Mouse (Mus musculus) lung, postnatal 10 days (tissue): ENCODE results near the gene Ifitm3.
"Not testable (repeated sequence)": the region's sequence is repeated elsewhere in the genome, so short reads cannot be mapped to it uniquely, and the experiment has no call there.

Experiments used
- DNase-seq: peaks from one replicate; pipeline ENCODE4 v3.0.0; 2021

Gene Ifitm3

DNA sequence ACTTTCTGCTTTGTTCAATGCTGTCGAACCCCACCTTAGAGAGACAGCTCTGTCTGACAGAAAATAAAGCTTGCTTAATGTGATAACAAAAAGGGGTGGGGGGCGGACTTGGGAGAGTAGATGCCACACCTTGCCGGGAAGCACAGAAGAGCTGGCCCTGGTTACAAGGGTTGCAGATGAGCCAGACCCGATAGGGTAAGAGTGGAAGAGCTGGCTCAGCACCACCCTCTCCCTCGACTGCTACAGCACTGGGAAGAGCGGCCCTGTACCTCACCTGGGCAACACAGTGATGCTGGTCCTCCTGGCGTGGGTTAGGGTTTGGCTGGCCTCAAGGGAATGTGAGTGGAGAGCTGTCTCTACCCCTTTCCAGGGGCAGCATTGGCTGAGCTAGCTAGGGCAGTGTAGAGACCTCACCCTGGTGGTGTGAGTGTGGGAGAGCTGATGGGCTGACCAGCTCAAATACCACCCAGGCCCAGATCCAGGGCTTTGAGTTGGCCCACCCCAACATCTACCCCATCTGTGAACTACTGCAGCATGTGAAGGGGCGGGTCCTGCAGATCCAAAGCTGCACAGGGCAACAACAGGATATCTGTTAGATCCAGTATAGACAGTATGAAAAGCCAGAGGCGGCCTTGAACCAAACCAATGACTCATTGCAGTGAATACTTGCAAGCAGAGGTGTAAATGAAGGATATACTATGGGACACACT is 22.0 kb upstream of the Ifitm3 start:
- DNase-seq, result no peak

DNA sequence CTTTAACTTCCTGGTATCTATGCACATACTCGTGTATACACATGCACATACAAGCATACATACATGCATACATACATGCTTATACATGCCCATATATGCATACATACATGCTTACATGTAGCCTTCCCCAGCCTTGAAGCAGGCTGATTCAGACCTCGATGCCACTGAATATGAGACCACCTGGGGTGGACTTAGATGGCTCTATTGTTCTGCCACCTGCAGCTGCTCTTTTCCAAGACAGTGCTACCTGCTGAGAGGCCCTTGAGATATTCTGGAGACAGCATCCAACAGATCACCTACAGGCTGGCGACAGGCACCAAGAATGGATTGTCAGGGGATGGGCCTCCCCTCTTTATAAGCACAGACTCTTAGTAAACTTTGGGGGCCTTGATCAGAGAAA is 19.8 kb upstream of the Ifitm3 start:
- no peak for DNase-seq

DNA sequence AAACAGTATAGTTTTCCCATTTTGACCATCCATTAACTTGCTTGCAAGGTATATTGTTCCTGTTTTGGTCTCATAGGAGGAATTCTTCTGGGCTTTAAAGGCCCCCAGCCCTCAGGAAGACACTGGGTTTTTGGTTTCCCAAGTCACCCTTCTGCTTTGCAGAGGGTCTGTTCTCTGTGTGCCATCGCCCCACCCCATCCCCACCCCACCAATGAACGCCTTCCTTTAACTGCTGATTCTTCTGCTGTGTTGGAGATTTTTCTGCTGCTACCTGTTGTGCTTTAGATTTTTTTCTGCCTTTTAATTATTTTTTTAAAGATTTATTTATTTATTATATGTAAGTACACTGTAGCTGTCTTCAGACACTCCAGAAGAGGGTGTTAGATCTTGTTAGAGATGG is 18.3 kb upstream of the Ifitm3 start, which contains the start of gene Gm17387:
Gene Gm17387, plus strand, starts transcription at position 301 of the 400 bp plus-strand sequence.
- DNase-seq, result no peak

DNA sequence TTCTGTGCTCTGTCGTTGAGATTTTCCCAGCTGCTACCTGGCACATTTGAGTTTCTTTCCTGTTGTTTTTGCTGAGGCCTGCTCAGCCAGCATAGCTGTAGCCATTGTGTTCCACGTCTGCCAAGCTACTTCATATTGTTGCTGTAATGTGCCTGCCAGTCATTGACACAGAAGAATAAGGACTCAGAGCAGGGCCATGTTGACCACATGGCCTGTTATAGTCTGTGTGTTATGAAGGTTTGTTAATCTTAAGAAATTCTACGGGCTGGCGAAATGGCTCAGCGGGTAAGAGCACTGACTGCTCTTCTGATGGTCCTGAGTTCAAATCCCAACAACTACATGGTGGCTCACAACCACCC is 16.1 kb upstream of the Ifitm3 start:
- DNase-seq, result no peak

DNA sequence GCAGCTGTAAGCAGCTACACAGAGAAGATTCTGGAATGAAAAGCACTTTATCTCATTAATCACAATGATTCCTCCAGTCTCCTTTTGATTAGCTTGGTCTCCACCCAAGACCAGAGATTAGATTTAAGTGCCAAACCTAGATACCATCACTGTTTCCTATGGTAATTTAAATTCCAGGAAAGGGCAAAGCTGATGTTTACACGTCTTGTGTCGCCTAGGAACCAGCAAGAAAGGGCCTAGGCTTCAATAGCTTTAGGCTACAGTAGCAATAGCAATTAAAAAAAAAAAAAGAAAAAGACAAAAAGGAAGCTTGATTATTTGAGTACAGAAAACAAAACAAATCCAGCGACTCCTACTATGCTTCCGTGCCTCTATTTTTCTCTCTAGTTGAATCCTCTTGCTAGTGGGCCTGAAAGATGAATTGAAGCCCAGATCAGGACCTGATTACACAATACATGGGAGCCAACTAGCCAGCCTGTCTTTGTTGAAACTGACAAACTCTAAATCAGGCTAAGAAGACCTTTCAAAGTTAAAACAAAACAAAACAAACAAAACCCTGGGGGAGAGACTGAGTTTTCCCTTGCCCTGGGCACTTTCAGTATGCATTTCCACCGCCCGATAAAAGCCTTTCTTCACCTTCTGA is 15.6 kb upstream of the Ifitm3 start:
- DNase-seq, result no peak

DNA sequence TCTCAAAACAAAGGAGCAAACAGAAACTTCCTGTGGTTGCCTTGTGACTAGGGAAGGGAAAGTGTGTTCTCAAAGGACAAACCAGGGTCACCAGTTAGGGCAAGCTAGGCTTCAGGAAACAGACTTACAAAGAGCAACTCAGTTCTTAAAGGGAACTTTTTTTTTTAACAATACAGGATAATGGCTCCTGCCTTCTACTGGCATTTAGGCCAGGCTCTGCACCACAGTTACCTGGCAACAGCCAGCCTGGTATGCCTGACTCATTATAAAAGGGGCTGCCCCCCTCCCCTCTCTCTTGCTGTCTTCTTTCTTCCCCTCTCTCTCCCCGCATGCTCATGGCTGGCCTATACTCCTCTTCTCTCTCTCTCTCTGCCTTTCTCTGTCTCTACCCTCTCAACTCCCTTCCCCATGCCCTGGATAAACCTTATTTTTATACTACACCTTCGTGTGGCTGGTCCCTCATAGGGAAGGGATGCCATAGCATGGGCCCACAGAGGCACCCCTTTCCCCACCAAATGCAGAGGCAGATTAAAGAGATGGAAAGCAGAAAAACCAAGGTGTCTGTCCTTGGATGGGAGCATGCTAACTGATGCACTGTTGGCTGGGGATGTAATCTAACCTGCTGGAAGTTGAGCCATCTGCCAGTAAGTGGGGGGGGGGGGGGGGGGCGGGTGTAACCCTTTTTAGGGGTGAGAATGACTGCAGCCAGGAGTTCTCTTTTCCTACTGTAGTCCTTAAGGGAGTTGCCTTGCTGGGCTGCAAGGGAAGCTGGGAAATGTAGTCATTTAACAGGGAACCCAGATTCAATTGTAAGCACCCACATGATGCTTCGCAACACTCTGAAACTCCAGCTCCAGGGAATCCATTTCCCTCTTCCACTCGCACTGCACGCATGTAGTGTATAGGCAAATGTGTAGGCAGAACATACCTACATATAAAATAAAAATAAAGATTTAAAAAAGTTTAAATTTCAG is 14.6 kb upstream of the Ifitm3 start:
- DNase-seq, result no peak

DNA sequence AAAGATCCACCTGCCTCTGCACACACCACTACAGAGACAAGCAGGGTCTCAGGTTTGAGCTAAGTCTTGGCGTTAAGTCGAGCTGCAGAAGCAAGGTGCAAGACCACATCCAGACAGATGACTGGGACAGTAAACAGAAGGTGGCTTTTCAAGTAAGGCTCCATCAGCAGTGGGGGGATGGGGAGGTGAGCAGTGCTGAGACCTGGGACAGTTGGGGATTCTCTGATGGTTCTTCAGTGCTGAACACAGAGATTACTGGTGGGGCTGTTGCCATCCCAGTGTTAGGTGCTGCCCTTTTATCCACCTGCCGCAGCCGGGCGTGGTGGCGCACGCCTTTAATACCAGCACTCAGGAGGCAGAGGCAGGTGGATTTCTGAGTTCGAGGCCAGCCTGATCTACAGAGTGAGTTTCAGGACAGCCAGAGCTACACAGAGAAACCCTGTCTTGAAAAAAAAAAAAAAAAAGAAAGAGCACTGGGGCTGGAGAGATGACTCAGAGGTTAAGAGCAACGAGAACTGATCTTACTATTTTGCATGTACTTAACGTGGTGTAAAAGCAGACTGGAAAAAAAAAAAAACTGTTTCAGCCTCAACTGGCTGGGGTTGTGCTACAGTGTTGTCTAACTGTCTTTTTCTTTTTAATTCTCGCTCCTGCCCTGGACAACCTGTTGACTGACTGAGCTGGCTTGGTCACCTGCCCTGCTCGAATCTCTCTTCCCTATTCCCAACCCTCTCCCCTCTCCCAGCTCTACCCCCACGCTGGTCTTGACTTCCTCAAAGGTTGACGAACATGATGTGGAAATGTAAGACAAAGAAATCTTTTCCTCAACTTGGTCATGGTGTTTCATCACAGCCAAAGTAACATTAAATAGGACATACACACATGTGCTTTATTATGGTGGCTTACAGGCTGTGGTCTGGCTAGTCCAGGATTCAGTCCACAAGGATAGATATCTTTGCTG is 11.2 kb upstream of the Ifitm3 start:
- no peak for DNase-seq

DNA sequence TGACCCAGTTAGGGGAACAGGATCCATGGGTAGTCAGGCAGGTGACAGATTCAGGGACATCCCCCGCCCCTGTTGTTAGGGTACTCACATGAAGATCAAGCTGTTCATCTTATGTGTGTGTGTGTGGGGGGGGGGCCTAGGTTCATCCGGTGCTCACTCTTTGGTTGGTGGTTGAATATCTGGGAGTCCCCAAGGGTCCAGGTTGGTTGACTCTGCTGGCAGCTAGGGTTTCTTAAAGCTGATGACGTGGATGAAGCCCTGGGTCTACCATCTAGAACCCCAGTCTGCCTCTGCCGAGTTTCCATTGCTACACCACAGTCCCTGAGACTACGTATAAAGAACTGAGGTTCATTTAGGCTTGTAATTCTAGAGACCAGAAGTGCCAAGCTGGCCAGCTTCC is 8.5 kb upstream of the Ifitm3 start:
- no peak for DNase-seq

DNA sequence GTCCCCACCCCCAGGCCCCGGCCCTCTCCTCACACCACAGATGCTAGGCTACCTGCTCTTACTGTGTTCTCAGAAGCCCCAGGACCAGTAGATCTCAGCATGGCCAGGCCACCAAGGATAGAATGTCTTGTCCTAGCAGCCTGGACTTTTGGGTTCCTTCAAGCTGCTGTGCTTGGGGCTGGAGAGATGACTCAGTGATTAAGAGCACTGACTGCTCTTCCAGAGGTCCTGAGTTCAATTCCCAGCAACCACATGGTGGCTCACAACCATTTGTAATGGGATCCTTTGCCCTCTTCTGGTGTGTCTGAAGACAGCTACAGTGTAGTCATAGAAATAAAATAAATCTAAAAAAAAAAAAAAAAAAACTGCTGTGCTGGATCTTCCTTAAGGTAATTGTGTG is 7.3 kb upstream of the Ifitm3 start, which contains the start of gene Ifitm6:
Gene Ifitm6, minus strand, starts transcription at position 101 of the 400 bp plus-strand sequence.
- not testable (repeated sequence) for DNase-seq

DNA sequence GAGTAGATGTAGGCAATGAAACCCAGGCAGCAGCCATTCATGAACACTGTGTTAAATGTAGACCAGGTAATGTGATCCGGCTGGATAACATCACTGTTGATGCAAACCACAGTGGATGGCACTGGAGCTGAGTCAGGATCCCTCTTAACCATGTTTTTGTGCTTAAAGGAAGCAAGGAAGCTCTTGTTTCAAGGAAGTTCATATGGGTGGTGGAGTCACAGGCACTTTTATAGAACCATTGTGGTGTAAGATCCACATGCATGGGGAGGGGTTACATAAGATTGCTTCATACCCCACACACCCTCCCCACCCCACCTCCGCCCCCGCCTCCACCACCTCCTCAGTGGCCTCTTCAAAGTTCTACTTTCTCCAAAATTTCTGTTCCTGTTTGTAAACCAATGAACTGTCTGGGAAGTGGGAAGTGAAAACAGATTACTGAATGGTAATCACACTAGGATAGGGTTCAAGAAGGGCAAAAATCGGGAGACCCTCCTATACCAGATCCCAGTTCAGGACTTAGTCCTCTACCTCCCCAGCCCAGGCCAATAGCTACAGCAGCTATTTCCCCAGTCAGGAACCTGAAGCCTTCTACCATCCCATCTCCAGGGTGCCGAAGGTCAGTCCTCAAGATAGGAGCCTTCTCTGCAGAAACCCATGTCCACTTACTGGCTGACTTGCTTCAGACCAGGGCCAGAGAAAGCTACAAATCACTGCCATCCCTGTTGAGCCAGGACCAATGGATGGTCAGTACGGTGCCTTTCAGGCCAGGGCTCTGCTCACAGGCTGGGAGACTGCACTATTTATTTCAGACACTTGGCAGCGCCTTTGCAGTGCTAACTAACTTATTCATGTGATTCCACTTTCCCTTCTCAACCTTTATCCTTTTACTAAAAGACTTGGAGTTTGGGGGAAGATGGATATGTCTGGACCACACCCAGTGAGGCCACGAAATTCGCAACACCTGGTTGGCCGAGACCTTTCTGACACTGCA is 6.4 kb upstream of the Ifitm3 start:
- DNase-seq, result no peak

DNA sequence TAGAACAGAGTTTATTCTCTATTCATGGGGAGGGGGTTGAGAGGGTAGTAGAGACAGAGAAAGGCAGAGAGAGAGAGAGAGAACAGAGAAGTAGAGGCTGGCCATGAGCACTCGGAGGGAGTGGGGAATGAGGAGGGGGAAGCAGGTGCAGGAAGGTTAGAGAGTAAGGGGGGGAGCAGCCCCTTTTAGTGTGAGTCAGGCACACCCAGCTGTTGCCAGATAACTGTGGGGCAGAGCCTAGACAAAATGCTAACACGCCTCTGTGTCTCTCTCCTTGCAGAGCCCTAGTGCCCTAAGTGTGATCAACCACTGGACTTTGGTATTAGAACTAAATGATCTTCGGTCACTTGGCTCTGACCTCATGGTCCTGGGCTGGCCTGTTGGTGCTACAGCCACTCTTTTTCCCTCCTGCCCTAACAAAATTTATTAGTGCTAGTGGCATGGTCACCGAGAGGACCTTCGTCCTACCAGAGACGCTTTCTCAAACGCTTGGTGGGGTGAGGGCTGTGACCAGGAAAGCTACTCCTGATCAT is 734 bp upstream of the Ifitm3 start:
- no peak for DNase-seq

DNA sequence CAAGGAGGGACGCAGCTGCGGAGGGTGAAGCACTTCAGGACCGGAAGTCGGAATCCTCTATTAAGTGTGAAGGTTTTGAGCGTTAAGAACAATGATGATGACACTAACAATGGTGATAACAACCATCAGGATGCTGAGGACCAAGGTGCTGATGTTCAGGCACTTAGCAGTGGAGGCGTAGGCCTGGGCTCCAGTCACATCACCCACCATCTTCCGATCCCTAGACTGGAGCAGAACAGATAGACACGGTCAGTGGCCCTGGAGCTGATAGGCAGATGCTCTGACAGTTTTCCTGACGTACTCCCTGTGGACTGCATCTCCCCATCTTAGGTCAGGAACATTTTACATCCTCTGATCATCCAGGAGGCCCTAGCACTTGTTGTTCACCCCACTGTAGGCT is 905 bp downstream of the Ifitm3 start:
- no peak for DNase-seq

DNA sequence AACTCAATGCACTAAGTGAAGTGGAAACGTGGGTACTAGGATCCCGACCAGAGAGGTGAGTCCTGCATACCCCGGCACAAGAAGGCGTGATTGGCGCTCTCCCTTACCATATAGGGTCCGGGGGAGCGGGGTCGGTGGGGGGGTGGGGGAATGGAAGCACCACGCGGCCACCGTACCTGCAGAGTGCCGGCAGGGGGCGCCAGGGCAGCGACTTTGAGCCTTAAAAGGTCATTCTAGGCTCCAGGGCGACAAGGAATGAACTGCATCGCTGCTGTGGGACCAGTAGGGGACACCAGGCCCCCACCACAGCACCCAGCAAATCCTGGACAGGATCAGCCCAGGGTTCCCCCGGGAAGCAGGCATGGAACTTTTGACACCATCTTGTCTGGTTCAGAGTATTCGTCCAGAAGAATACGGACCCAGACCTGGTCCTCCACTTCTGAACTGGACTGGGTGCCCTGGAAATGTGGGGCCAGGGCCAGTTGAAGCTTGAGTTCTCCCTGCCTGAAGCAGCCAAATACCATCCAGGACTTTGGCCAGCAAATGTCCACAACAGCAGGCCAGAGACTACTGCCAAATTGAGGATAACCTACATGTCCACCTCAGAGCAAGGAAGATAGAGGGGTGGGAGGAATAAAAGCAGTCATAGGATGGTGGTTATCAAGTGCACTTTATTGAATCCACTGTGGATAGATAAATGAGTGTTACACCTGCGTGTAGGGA is 1.5 kb downstream of the Ifitm3 start:
- DNase-seq, result peak; percentile 94

DNA sequence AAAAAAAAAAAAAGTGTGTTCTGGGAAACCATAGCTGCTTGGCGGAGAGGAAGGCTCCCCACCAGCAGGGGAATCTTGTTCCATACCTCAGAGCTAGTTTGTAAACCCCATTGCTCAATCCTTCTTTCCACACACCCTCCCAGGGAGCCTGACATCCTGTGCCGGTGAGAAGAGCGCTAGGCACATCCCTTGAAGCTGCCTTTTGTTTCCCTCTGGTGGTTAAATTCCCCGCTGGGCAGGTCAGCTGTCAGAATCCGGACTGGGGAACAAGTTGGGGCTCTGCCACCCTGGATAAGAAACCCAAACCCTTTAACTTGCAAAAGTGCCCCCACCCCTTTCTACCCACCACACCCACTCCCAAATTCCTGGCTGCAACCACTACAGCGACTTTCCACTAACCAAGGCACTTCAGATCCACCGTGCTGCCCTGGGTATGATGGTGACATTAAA is 2.2 kb downstream of the Ifitm3 start:
- DNase-seq, result peak; percentile 65

DNA sequence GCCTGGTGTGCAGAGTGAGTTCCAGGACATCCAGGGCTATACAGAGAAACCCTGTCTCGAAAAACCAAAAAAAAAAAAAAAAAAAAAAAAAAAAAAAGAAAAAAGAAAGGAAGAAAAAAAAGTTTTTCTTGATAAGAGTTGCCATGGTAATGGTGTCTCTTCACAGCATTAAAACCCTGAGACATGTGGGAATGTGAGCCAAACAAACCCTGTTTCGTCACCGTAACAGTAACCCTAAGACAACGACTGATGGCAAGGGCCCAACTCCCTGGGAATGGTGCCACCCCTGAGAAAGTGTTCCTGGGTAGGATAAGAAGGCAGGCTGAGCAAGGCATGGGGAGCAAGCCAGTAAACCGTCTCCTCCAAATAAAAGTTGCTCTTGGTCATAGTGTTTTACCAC is 3.7 kb downstream of the Ifitm3 start:
- peak; percentile 59 for DNase-seq

DNA sequence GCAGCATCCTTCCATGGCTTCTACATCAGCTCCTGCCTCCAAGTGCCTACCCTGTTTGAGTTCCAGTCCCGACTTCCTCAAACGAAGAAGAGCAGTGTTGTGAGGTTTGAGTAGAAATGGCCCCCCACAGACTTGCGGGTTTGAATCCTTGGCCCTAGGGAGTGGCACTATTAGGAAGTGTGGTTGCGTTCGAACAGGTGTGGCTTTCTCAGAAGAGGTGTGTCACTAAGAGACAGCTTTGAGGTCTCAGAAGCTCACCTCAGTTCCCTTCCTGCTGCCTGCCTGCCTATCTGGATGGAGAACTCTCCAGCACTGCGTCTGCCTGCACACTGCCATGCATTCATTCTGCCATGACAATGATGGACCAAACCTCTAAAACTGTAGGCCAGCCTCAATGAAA is 4.1 kb downstream of the Ifitm3 start:
- DNase-seq, result no peak

DNA sequence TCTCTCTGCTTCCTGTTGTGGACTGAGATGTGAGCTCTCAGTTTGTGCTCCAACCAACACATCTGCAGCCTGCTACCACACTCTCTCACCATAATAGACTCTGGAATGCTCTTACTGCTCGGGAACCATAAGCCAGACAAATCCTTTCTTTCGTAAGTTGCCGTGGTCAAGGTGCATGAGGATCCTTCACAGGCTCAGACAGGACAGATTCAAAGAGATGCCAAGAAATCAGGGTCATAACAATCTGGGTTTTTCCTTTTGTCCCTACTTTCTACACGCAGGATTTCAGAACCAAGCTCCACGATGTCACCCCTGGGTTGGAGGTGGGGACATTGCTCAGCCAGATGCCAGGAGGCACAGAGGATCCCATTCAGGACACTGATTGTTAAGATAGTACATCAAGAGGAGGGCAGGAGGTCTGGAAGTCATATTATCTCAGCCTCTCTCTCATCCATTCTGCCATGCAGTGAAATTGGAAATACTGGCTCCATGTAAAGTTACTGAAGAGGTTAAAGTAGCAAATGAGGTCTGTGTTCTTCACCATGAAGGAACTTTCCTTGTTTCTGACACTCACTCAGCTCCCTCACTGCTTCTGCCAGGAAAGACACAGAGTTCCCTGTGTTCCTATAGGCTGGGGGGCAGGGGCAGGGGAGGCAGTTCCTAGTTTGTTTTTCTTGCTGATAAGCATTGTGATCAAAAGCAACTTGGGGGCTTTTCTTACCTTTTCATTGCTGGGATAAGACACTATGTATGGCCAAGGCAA is 7.1 kb downstream of the Ifitm3 start:
- no peak for DNase-seq

DNA sequence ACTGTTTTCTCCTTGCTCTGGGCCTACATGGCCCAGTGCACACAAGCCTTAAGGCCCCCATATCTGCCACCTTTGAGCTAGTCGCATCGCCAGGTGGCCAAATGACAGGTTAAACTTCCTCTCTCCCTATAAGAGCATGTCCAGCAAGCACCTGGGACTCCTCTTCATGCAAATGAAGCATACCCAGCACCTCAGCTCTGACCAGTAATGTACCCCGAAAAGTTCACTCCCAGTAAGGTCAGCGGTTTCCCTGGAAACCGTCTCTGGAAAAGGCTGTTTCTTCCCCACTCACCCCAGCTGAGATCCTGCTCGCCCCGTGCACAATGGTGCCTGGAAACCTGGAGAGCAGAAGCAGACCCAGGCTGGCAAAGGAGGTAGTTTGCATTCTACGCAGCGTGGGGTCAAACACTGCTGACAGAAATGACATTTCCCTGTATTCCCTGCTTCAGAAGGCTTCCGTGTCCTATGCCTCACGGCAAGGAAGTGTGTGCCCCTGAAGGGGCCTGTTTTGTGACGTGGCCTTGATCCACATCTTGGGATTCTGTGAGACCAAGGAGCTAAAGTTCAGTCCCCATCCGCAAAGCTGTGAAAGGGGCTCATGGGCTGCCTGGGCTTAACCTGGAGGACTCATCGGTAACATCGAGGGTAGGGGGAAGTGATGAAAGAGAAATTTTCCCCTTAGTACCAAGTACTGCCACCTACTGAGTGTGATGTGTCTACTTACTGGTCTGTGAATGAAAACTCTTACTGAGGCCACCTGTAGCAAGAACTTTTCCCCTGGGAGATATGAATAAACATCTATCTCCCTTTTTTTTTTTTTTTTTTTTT is 9.5 kb downstream of the Ifitm3 start:
- no peak for DNase-seq
